Mouse (Mus musculus): ENCODE data around the gene Prickle1. TPM values are rescaled to one million over a fixed set of nuclear protein-coding genes. Genes with fewer than 3 reads are reported as not detected.

Prickle1 gene
- polyA plus RNA-seq, 1 experiment from 2014 or later, result 27.7 TPM

- Histone ChIP-seq H3K27me3 (ENCODE audit: control insufficient read depth, insufficient read depth, low read length) (no peaks in the 10 kb centered on the region), H3K4me3 (ENCODE audit: low read length) (no peak overlapping the region), H3K9ac (ENCODE audit: low read depth, low read length) (no peak overlapping the region), H3K4me1 (ENCODE audit: control insufficient read depth, insufficient read depth, low read length) (peaks cover 16% of the 10 kb centered on the region; the same call in 1 of the 2 replicates), H3K36me3 (ENCODE audit: control insufficient read depth, insufficient read depth, low read length) (no peaks in the 10 kb centered on the region; the same call in 1 of the 2 replicates), H3K9me3 (ENCODE audit: control insufficient read depth, low read length) (no peaks in the 10 kb centered on the region), H3K4me2 (replicated peaks; ENCODE audit: low read depth, low read length) (no peak overlapping the region), H3K27ac (ENCODE audit: low read depth, low read length) (peak overlapping the region; percentile 42)
- 21% methylated on average over 3 of the region's 3 CpGs for WGBS
- no peak for ATAC-seq (ENCODE audit: low FRiP score, low TSS enrichment)
Observed at GRCm38 (mm10) chr15:93568911-93569310, 26.8 kb downstream of the Prickle1 start.

- H3K27me3 ChIP-seq (ENCODE audit: control insufficient read depth, insufficient read depth, low read length), result no peaks in the 10 kb centered on the region
- no peaks in the 10 kb centered on the region for H3K9me3 ChIP-seq (ENCODE audit: control insufficient read depth, low read length)
- no peak for ATAC-seq (ENCODE audit: low FRiP score, low TSS enrichment)
- no peak overlapping the region for H3K4me3 ChIP-seq (ENCODE audit: low read length)
- 69% methylated on average over 14 of the region's 14 CpGs for WGBS
- no peak overlapping the region for H3K27ac ChIP-seq (ENCODE audit: low read depth, low read length)
- H3K36me3 ChIP-seq (ENCODE audit: control insufficient read depth, insufficient read depth, low read length), result no peaks in the 10 kb centered on the region; the same call in 1 of the 2 replicates
- H3K4me2 ChIP-seq (replicated peaks; ENCODE audit: low read depth, low read length), result no peak overlapping the region
- no peak overlapping the region for H3K9ac ChIP-seq (ENCODE audit: low read depth, low read length)
- H3K4me1 ChIP-seq (ENCODE audit: control insufficient read depth, insufficient read depth, low read length), result peaks cover 16% of the 10 kb centered on the region; the same call in 1 of the 2 replicates
Observed at GRCm38 (mm10) chr15:93567546-93568307, 28.0 kb downstream of the Prickle1 start.

- Histone ChIP-seq H3K36me3 (ENCODE audit: control insufficient read depth, insufficient read depth, low read length) (no peaks in the 10 kb centered on the region; the same call in 1 of the 2 replicates), H3K4me3 (ENCODE audit: low read length) (no peak overlapping the region), H3K4me2 (replicated peaks; ENCODE audit: low read depth, low read length) (no peak overlapping the region), H3K4me1 (ENCODE audit: control insufficient read depth, insufficient read depth, low read length) (peaks cover 9% of the 10 kb centered on the region; the same call in 1 of the 2 replicates), H3K27ac (ENCODE audit: low read depth, low read length) (no peak overlapping the region), H3K27me3 (ENCODE audit: control insufficient read depth, insufficient read depth, low read length) (no peaks in the 10 kb centered on the region), H3K9ac (ENCODE audit: low read depth, low read length) (no peak overlapping the region), H3K9me3 (ENCODE audit: control insufficient read depth, low read length) (no peaks in the 10 kb centered on the region)
- ATAC-seq (ENCODE audit: low FRiP score, low TSS enrichment), result no peak
- WGBS, result 59% methylated on average over 5 of the region's 5 CpGs
Observed at GRCm38 (mm10) chr15:93563491-93563890, 32.2 kb downstream of the Prickle1 start.

GRCm38 (mm10) chr15:93561540-93561939, 34.2 kb downstream of the Prickle1 start:
- WGBS, result 74% methylated on average over 6 of the region's 6 CpGs
- Histone ChIP-seq H3K36me3 (ENCODE audit: control insufficient read depth, insufficient read depth, low read length) (peaks cover 2% of the 10 kb centered on the region; the same call in 1 of the 2 replicates), H3K9ac (ENCODE audit: low read depth, low read length) (no peak overlapping the region), H3K27me3 (ENCODE audit: control insufficient read depth, insufficient read depth, low read length) (no peaks in the 10 kb centered on the region), H3K27ac (ENCODE audit: low read depth, low read length) (no peak overlapping the region), H3K4me1 (ENCODE audit: control insufficient read depth, insufficient read depth, low read length) (no peaks in the 10 kb centered on the region), H3K4me2 (replicated peaks; ENCODE audit: low read depth, low read length) (no peak overlapping the region), H3K4me3 (ENCODE audit: low read length) (no peak overlapping the region), H3K9me3 (ENCODE audit: control insufficient read depth, low read length) (no peaks in the 10 kb centered on the region)
- no peak for ATAC-seq (ENCODE audit: low FRiP score, low TSS enrichment)

- Histone ChIP-seq H3K4me3 (ENCODE audit: low read length) (no peak overlapping the region), H3K9me3 (ENCODE audit: control insufficient read depth, low read length) (no peaks in the 10 kb centered on the region), H3K27me3 (ENCODE audit: control insufficient read depth, insufficient read depth, low read length) (no peaks in the 10 kb centered on the region), H3K4me1 (ENCODE audit: control insufficient read depth, insufficient read depth, low read length) (no peaks in the 10 kb centered on the region), H3K27ac (ENCODE audit: low read depth, low read length) (no peak overlapping the region), H3K9ac (ENCODE audit: low read depth, low read length) (no peak overlapping the region), H3K36me3 (ENCODE audit: control insufficient read depth, insufficient read depth, low read length) (peaks cover 2% of the 10 kb centered on the region; the same call in 1 of the 2 replicates), H3K4me2 (replicated peaks; ENCODE audit: low read depth, low read length) (no peak overlapping the region)
- WGBS, result 87% methylated on average over 12 of the region's 12 CpGs
- ATAC-seq (ENCODE audit: low FRiP score, low TSS enrichment), result no peak
Observed at GRCm38 (mm10) chr15:93558421-93558820, 37.3 kb downstream of the Prickle1 start.

GRCm38 (mm10) chr15:93555719-93556118, 40.0 kb downstream of the Prickle1 start:
- WGBS, result 65% methylated on average over 8 of the region's 8 CpGs
- no peaks in the 10 kb centered on the region for H3K27me3 ChIP-seq (ENCODE audit: control insufficient read depth, insufficient read depth, low read length)

GRCm38 (mm10) chr15:93554203-93554851, 41.4 kb downstream of the Prickle1 start:
- H3K9me3 ChIP-seq (ENCODE audit: control insufficient read depth, low read length), result no peaks in the 10 kb centered on the region
- no peak overlapping the region for H3K4me2 ChIP-seq (replicated peaks; ENCODE audit: low read depth, low read length)
- H3K9ac ChIP-seq (ENCODE audit: low read depth, low read length), result no peak overlapping the region
- no peaks in the 10 kb centered on the region for H3K27me3 ChIP-seq (ENCODE audit: control insufficient read depth, insufficient read depth, low read length)
- no peak for ATAC-seq (ENCODE audit: low FRiP score, low TSS enrichment)
- WGBS, result 79% methylated on average over 12 of the region's 12 CpGs
- no peak overlapping the region for H3K4me3 ChIP-seq (ENCODE audit: low read length)
- peaks cover 2% of the 10 kb centered on the region; the same call in 1 of the 2 replicates for H3K36me3 ChIP-seq (ENCODE audit: control insufficient read depth, insufficient read depth, low read length)
- H3K4me1 ChIP-seq (ENCODE audit: control insufficient read depth, insufficient read depth, low read length), result 0 out of 2 replicates have a peak, but pooled peaks cover 11% of the 10 kb centered on the region
- H3K27ac ChIP-seq (ENCODE audit: low read depth, low read length), result no peak overlapping the region

More at GRCm38 (mm10) chr15:93555719-93556118, 40.0 kb downstream of the Prickle1 start:
- H3K9ac ChIP-seq (ENCODE audit: low read depth, low read length), result no peak overlapping the region
- H3K27ac ChIP-seq (ENCODE audit: low read depth, low read length), result no peak overlapping the region
- no peaks in the 10 kb centered on the region for H3K9me3 ChIP-seq (ENCODE audit: control insufficient read depth, low read length)
- peaks cover 2% of the 10 kb centered on the region; the same call in 1 of the 2 replicates for H3K36me3 ChIP-seq (ENCODE audit: control insufficient read depth, insufficient read depth, low read length)
- H3K4me2 ChIP-seq (replicated peaks; ENCODE audit: low read depth, low read length), result no peak overlapping the region
- H3K4me1 ChIP-seq (ENCODE audit: control insufficient read depth, insufficient read depth, low read length), result 0 out of 2 replicates have a peak, but pooled peaks cover 11% of the 10 kb centered on the region
- ATAC-seq (ENCODE audit: low FRiP score, low TSS enrichment), result no peak
- H3K4me3 ChIP-seq (ENCODE audit: low read length), result no peak overlapping the region

GRCm38 (mm10) chr15:93552169-93552568, 43.5 kb downstream of the Prickle1 start:
- H3K4me1 ChIP-seq (ENCODE audit: control insufficient read depth, insufficient read depth, low read length), result peaks cover 11% of the 10 kb centered on the region; the same call in 1 of the 2 replicates
- no peak overlapping the region for H3K4me3 ChIP-seq (ENCODE audit: low read length)
- H3K27ac ChIP-seq (ENCODE audit: low read depth, low read length), result no peak overlapping the region
- H3K4me2 ChIP-seq (replicated peaks; ENCODE audit: low read depth, low read length), result peak overlapping the region; percentile 11
- no peaks in the 10 kb centered on the region for H3K36me3 ChIP-seq (ENCODE audit: control insufficient read depth, insufficient read depth, low read length)
- peak; percentile 91 for ATAC-seq (ENCODE audit: low FRiP score, low TSS enrichment)
- WGBS, result under 1% methylated on average over 9 of the region's 9 CpGs
- no peaks in the 10 kb centered on the region for H3K9me3 ChIP-seq (ENCODE audit: control insufficient read depth, low read length)
- no peak overlapping the region for H3K9ac ChIP-seq (ENCODE audit: low read depth, low read length)
- no peaks in the 10 kb centered on the region for H3K27me3 ChIP-seq (ENCODE audit: control insufficient read depth, insufficient read depth, low read length)

- no peaks in the 10 kb centered on the region for H3K27me3 ChIP-seq (ENCODE audit: control insufficient read depth, insufficient read depth, low read length)
- 76% methylated on average over 9 of the region's 9 CpGs for WGBS
- ATAC-seq (ENCODE audit: low FRiP score, low TSS enrichment), result no peak
- H3K4me3 ChIP-seq (ENCODE audit: low read length), result no peak overlapping the region
- H3K4me2 ChIP-seq (replicated peaks; ENCODE audit: low read depth, low read length), result no peak overlapping the region
- H3K9me3 ChIP-seq (ENCODE audit: control insufficient read depth, low read length), result no peaks in the 10 kb centered on the region
- peaks cover 14% of the 10 kb centered on the region; the same call in 1 of the 2 replicates for H3K4me1 ChIP-seq (ENCODE audit: control insufficient read depth, insufficient read depth, low read length)
- H3K36me3 ChIP-seq (ENCODE audit: control insufficient read depth, insufficient read depth, low read length), result no peaks in the 10 kb centered on the region
- H3K9ac ChIP-seq (ENCODE audit: low read depth, low read length), result no peak overlapping the region
- no peak overlapping the region for H3K27ac ChIP-seq (ENCODE audit: low read depth, low read length)
Observed at GRCm38 (mm10) chr15:93548297-93548696, 47.4 kb downstream of the Prickle1 start.
